Mouse (Mus musculus) liver, embryonic 15.5 days (tissue): ENCODE results near the gene Hmgxb4. TPM values are rescaled to one million over a fixed set of nuclear protein-coding genes. Genes with fewer than 3 reads are reported as not detected.

ENCODE experiments used
- ATAC-seq: fragments of 200-750 bp; cut with Nextera tagmentation; 2 replicates; pipeline ENCODE4 v1.8.0; 2017; ENCODE audit warnings: moderate number of reproducible peaks, mild to moderate bottlenecking, moderate library complexity; ENCODE audit not compliant: insufficient read depth
- H3K27ac ChIP-seq: fragments of 300-500 bp; sonication (generic); replicated peaks from 2 replicates; pipeline ENCODE4 v1.5.1; 2015; ENCODE audit warnings: mild to moderate bottlenecking, inconsistent platforms
- H3K27me3 ChIP-seq: fragments of 300-500 bp; sonication (generic); 2 replicates; pipeline ENCODE4 v1.6.1; 2015; ENCODE audit warnings: mild to moderate bottlenecking, inconsistent platforms
- H3K36me3 ChIP-seq: fragments of 300-500 bp; sonication (generic); replicated peaks from 2 replicates; pipeline ENCODE4 v1.6.1; 2015; ENCODE audit warnings: moderate library complexity, mild to moderate bottlenecking, inconsistent platforms
- H3K4me1 ChIP-seq: fragments of 300-500 bp; sonication (generic); replicated peaks from 2 replicates; pipeline ENCODE4 v1.6.1; 2015; ENCODE audit warnings: inconsistent platforms
- H3K4me2 ChIP-seq: fragments of 300-500 bp; sonication (generic); 2 replicates; pipeline ENCODE4 v1.6.1; 2015; ENCODE audit warnings: moderate library complexity, mild to moderate bottlenecking, inconsistent platforms
- H3K4me3 ChIP-seq: fragments of 300-500 bp; sonication (generic); replicated peaks from 2 replicates; pipeline ENCODE4 v1.5.1; 2015; ENCODE audit warnings: mild to moderate bottlenecking, inconsistent platforms
- H3K9ac ChIP-seq: fragments of 300-500 bp; sonication (generic); 2 replicates; pipeline ENCODE4 v1.6.1; 2015; ENCODE audit warnings: moderate library complexity, mild to moderate bottlenecking, inconsistent platforms
- H3K9me3 ChIP-seq: fragments of 300-500 bp; sonication (generic); replicated peaks from 2 replicates; pipeline ENCODE4 v1.6.1; 2016; ENCODE audit warnings: inconsistent platforms
- WGBS: fragments of 180-500 bp; shearing (Covaris S2); methylation state at CpG from one replicate; pipeline ENCODE4 v1.1.7; 2015; ENCODE audit warnings: mixed read lengths; ENCODE audit not compliant: insufficient replicate concordance; 5-methylcytosine and 5-hydroxymethylcytosine counted together
- polyA plus RNA-seq: library from polyadenylated mRNA; unstranded; fragments of >200 nt; fragmentation: Nextera tagmentation; extraction: Ambion mirVana; gene quantifications from 2 replicates; pipeline ENCODE4 v1.2.1, GENCODE M21; 2015

Hmgxb4 gene
- polyA plus RNA-seq, 1 experiment from 2014 or later: 11.5 TPM

DNA sequence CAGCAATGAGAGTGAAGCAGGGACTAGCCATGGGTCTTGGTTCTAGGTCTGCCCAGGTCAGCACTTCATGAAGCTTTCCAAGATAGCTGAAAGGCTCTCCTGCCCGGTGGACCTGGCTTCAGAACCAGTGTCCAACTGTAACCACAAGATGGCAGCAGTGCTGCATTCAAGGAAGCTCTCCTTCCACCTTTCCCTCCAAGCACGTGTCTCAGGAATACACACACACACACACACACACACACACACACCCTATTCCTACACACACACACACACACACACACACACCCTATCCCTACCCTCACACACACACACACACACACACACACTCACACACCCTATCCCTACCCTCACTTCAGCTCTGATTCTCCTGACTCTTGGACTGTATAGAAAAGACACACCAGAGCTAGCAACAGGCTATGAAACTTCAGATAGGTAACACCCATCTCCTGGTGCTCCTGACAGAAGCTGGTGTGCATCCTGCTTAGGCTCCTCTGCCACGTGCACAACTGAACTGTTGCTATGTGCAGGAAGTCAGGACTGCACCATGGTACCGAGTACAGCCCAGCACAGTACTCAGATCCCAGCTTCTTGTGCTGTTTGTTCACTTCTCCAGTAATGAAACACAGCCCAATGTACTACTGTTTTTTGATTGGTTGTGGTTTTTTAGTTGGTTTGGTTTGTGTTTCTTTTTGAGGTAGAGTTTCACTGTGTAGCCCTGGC is 78.6 kb downstream of the Hmgxb4 start:
- no peak overlapping the region for H3K9ac ChIP-seq
- no peaks in the 10 kb centered on the region for H3K27me3 ChIP-seq
- WGBS: 21% methylated on average over 4 of the region's 4 CpGs
- H3K4me3 ChIP-seq: no peak overlapping the region
- no peak overlapping the region for H3K27ac ChIP-seq
- peak; percentile 64 for ATAC-seq
- peaks cover 4% of the 10 kb centered on the region; the same call in 1 of the 2 replicates for H3K4me1 ChIP-seq
- no peaks in the 10 kb centered on the region for H3K36me3 ChIP-seq
- H3K9me3 ChIP-seq: no peaks in the 10 kb centered on the region
- H3K4me2 ChIP-seq: no peak overlapping the region

DNA sequence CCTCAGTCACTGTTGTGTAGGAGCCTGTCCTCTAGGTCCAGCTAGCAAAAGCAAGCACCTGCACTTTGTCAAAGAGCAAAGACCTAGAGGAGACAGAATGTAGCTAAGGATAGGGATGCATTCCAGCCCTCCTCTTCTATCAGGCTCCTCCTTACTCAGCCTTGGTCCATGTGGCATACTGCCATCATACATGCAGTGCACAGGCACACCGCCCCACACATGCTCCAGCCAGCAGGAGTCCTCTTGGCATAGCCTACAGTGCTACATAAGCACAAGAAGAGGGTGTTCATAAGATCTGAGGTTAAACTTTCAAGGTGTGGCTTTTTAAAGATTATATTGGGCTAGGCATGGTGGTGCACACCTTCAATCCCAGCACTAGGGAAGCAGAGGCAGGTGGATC is 81.7 kb downstream of the Hmgxb4 start:
- H3K27ac ChIP-seq: no peak overlapping the region
- no peaks in the 10 kb centered on the region for H3K27me3 ChIP-seq
- H3K9ac ChIP-seq: no peak overlapping the region
- WGBS: 72% methylated on average over 1 of the region's 1 CpGs
- no peak for ATAC-seq
- H3K4me1 ChIP-seq: peaks cover 15% of the 10 kb centered on the region
- no peak overlapping the region for H3K4me3 ChIP-seq
- H3K4me2 ChIP-seq: no peak overlapping the region
- no peaks in the 10 kb centered on the region for H3K9me3 ChIP-seq
- no peaks in the 10 kb centered on the region for H3K36me3 ChIP-seq

DNA sequence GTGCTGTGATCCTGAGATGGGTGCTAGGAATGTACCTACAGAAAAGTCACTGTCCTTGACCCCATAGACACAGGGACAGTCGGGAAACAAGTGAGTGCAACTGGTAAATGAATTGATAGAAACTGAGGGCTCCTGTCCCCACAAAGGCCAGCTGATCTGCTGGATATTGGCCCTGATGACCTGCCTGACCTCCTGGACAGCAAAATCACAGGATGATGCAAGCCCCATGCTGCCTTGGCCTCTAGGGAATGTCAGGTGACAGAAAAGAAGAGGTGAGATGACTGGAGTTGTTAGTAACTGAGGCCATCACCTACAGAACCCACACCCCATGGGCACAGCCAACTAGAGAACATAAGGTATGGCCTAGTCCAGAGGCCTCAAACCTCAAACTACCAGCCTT is 85.1 kb downstream of the Hmgxb4 start:
- H3K27me3 ChIP-seq: 0 out of 2 replicates have a peak, but pooled peaks cover 13% of the 10 kb centered on the region
- H3K4me2 ChIP-seq: no peak overlapping the region
- H3K9ac ChIP-seq: no peak overlapping the region
- WGBS: 40% methylated on average over 1 of the region's 1 CpGs
- ATAC-seq: peak; percentile 10; the same call in 1 of the 2 replicates
- H3K4me3 ChIP-seq: no peak overlapping the region
- H3K27ac ChIP-seq: no peak overlapping the region
- H3K4me1 ChIP-seq: peaks cover 32% of the 10 kb centered on the region
- H3K9me3 ChIP-seq: no peaks in the 10 kb centered on the region
- H3K36me3 ChIP-seq: no peaks in the 10 kb centered on the region

DNA sequence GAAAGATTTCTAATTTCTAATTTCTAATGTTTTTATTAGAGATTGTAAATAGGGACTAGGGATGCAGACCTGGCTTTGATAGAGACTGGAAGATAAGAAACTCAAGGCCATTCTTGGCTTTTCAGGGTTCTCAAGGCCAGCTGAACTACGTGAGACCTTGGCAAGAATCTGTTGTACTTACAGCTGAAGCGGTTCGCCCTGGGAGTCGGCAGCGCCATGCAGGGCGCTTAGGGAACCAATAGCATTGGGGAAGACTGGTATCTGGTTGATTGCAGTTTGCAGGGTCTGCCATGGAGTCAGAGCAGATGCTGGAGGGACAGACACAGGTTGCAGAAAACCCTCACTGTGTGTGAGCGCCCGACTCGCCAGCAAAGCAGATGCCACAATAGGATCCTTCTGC is 85.7 kb downstream of the Hmgxb4 start:
- ATAC-seq: no peak
- H3K4me2 ChIP-seq: no peak overlapping the region
- 88% methylated on average over 9 of the region's 9 CpGs for WGBS

More for the DNA sequence above, 85.7 kb downstream of the Hmgxb4 start:
- Histone ChIP-seq H3K27ac (no peak overlapping the region), H3K9ac (no peak overlapping the region), H3K36me3 (no peaks in the 10 kb centered on the region), H3K9me3 (no peaks in the 10 kb centered on the region), H3K4me3 (no peak overlapping the region), H3K27me3 (0 out of 2 replicates have a peak, but pooled peaks cover 13% of the 10 kb centered on the region), H3K4me1 (peaks cover 37% of the 10 kb centered on the region)

Other genes starting within 250 kb of the Hmgxb4 start
- not detected in 2 replicates for gene Isx, start 120.2 kb upstream of the Hmgxb4 start, polyA plus RNA-seq
- gene Tom1, start 40.3 kb downstream of the Hmgxb4 start, polyA plus RNA-seq: 13.2 and 14.8 TPM in 2 replicates
- gene Hmox1, start 100.3 kb downstream of the Hmgxb4 start, polyA plus RNA-seq: 151 and 170 TPM in 2 replicates
- 154 and 161 TPM in 2 replicates for gene Mcm5, start 116.2 kb downstream of the Hmgxb4 start, polyA plus RNA-seq
- not detected in 2 replicates for gene Rasd2, start 220.6 kb downstream of the Hmgxb4 start, polyA plus RNA-seq